Mouse (Mus musculus): ENCODE measurements around the gene Camta1. TPM values are rescaled to one million over a fixed set of nuclear protein-coding genes. Genes with fewer than 3 reads are reported as not detected.

The Camta1 gene
- total RNA-seq, 4 experiments from 2014 or later = 79.5 to 115 (median 98.3) TPM

DNA sequence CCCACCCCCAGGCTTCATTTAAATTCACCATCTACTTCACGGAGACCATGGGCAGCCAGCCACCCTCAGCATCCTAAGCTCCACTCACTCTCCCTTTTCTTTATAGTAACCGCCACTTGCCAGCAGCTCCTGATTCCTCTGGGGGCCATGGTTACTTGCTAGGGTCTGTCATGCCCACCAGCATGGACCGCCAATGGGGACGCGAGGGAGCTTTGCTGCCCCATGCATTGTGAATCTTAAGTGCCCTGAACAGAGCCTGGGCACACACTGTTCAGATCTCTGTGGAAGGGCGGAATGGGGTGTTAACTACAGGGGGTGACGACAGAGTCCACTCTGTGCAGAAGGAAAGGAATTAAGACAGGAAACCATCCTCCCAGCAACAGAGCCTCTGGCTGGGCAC is 465.1 kb downstream of the Camta1 start:
- DNase-seq (ENCODE audit: low spot score in 2 of 2) = no peak

DNA sequence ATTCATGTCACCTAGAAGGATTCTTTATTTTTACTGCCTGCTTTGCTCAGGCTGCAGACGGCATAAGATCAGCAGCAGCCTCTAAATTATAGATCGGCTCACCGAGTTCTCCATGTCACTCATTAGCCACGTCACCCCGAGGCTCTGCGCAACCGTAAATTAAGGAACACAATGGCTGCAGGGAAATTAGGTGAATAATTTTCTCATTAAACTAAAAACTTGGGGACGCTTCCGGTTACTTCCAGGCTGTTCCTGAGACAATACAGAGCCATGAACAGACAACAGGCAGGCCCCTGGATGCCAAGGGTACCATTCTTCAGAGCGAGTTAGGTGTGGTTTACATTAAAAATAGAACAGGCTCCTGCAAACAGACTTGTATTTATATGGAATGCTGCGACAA is 472.3 kb downstream of the Camta1 start:
- no peak for DNase-seq (ENCODE audit: low spot score in 2 of 2)

- DNase-seq (ENCODE audit: low spot score in 2 of 2) = no peak
These were observed 474.8 kb downstream of the Camta1 start for GRCm38 (mm10) chr4:151386701-151387451.

DNA sequence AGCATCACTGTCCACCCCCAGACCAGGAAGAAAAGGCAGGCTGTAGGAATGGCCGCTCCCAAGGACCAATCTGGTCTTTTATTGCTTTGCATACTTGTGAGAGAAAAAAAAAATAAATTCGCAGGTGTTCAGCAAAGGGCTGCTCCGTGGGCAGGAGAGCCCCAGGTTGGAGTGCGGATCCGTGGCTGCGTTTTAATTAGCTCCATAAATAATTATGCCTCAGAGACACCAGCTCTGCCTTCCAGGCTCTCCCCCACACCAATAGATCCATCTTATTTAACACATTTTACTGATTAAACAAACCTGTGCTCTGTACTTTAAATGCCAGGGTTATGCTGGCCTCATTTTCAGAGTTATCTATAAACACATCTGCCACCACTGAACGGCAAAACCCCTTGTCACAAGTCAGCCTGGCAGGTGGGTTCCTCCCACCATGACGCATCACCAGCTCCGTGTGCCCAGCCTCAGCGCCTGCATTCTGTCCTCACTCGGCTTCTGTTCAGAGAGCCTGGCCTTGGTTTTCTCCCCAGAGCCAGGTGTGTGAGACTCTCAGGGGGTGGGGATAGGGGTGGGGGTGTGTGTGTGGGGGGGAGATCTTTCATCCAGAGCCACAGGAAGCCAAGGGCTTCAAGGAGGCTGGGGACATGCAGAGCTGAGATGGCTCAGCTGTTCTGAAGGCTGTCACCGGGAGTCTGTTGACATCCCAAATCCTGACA is 475.5 kb downstream of the Camta1 start:
- no peak for DNase-seq (ENCODE audit: low spot score in 2 of 2)

DNA sequence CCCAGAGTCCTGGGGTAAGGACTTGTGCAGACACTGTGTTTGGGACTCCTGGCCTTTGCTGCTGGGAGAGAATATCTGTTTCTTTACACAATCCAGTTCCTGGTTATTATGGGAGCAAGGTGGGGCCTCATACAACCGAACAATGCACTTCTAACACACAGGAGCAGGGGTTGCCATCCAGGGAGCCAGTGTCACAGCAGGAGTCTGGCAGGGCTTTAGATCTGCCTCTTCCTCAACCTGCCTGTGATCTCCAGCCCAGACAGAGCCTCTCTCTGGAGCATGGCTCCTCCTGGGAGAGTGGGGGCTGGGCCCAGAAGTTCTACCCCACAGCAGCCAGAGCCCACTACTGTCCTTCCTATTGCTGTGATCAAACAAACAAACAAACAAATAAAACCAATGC is 483.9 kb downstream of the Camta1 start:
- DNase-seq (ENCODE audit: low spot score in 2 of 2) = no peak

GRCm38 (mm10) chr4:151376234-151376633 is 485.4 kb downstream of the Camta1 start:
- no peak for DNase-seq (ENCODE audit: low spot score in 2 of 2)

DNA sequence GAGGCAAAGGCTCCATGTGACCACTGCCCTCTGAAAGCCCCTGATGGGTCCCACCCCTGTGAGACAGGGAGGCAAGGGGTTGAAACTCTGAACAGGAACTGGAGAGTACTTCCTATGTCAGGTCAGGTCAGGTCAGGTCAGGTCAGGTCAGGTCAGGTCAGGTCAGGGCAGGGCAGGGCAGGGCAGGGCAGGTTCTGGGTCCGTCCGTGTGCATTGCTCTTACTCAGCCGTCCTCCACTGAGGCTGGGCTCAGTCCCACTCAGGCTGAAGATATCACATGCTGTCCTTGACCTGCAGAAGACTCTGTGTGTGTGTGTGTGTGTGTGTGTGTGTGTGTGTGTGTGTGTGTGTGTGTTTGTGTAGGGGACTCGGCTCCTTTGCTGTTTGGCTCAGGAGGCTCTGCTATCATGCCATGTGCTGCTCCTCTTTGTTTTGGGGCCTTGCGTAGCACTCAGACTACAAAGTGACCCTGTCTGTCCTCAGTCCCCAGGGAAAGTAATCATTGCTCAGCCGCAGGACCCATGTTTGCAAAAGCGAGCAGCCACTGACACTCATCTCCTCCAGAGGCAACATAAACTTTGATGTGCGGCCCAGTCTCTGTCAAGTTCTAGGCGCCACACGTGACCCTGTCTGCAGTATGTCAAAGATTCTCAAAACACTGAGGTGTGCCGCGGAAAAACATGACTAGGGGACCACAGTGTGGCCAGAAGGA is 488.7 kb downstream of the Camta1 start:
- no peak for DNase-seq (ENCODE audit: low spot score in 2 of 2)

GRCm38 (mm10) chr4:151366941-151367545 is 494.6 kb downstream of the Camta1 start:
- DNase-seq (ENCODE audit: low spot score in 2 of 2) = no peak

DNA sequence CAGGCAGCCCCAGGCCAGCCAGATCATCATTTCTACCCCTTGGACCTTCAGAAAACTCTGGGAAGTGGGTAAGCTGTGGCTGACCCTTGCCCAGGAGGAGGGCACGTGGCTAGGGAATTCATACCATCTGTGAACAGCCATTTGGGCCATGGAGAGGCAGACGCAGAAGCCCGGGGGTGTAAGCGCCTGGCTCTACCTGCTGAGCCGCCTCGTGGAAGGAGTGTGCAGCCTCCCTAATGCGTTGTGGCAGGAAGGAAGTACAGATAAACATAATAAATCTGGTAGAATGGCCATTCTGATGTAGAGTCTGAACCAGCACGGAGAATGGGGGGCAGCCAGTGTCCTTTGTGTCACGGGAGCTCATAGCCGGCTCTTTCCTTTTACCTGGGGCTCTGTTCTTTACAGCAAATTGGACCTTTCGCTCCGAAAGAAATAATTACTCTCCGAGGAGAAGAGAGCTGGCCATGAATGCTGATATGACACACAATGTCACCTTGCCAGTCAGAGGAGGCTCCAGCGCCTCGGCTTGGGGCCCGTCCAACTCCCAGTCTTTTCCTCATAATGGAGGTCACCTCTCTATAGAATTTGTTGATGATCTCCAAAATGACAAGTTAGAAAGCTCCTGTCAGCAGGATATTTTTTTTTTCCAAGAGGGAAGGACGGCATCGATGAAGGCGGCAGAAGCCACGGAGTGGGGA is 500.6 kb downstream of the Camta1 start:
- DNase-seq (ENCODE audit: low spot score in 2 of 2) = no peak

- no peak for DNase-seq (ENCODE audit: low spot score in 2 of 2)
These were observed 506.2 kb downstream of the Camta1 start for GRCm38 (mm10) chr4:151355505-151355904.

DNA sequence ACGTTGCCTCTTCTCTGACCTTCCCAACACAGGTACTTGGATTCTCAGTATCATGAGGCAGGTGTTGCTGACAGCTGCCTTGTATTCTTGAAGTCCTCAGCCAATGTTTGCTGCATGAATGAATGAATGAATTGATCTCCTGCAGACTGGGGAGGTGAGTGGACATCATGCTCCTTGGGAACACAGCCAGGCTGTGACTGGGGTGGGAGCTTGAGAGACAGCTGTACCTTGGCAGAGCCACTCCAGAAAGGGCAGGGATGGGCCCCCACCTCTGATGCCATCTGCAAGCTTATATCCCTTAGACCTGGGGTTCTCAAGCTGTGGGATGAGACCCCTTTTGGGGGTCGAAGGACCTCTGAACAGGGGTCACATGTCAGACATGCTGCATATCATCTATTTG is 508.9 kb downstream of the Camta1 start:
- no peak for DNase-seq (ENCODE audit: low spot score in 2 of 2)

DNA sequence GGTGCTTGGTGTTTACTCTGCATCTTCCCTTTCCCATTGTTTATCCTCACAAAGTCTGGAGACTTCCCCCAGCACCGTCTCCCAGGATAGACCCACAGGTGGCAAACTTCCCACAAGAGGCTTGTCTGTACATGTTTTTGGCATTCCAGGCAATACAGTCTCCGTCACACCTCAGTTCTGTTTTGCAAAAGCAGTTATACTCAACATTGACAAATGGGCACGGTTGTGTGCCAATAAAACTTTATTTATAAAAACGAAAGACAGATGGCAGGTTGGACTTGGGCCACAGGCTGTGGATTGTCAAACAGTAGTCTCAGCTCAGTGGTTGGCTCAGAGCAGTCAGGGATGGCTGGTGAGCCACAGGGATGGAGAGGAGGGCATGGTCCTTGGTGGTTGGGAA is 509.4 kb downstream of the Camta1 start:
- DNase-seq (ENCODE audit: low spot score in 2 of 2) = no peak

- DNase-seq (ENCODE audit: low spot score in 2 of 2) = no peak
These were observed 509.9 kb downstream of the Camta1 start for GRCm38 (mm10) chr4:151351757-151352156.

DNA sequence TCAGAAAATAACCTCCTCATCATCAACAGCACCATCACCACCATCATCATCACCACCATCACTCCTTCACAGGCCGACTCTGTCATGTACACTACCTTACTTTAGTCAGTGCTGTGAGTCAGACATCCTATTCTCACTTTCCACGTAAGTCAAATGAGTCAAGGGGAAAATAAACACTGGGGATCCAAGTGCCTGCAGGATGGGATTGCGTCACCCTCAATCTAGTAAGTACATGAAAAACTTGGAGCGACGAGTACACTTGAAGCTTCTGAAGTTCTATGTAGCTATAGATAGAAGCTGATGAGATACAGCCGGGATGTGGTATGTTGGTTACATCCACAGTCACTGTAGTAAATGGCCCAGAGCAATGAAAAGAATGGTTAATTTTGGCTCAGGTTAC is 514.1 kb downstream of the Camta1 start:
- DNase-seq (ENCODE audit: low spot score in 2 of 2) = no peak

DNA sequence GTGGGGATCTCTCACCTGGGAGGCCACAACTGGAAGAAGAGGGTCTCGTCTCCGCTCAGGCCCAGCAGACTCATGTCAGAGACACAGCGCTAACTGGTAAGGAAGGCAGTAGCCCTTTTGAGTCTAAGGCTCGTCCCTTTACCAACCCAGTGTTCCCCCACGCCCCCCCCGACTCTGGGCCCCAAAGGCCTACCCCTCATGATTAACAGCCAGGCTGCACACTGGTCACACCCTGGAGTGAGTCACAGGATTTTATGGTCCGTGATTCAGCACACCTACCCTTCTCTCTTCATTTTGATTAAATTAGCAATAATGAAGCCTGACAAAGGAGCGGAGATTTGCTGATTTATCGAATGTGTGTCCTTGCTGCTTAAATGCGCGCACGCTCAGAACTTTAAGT is 515.0 kb downstream of the Camta1 start:
- DNase-seq (ENCODE audit: low spot score in 2 of 2) = no peak

DNA sequence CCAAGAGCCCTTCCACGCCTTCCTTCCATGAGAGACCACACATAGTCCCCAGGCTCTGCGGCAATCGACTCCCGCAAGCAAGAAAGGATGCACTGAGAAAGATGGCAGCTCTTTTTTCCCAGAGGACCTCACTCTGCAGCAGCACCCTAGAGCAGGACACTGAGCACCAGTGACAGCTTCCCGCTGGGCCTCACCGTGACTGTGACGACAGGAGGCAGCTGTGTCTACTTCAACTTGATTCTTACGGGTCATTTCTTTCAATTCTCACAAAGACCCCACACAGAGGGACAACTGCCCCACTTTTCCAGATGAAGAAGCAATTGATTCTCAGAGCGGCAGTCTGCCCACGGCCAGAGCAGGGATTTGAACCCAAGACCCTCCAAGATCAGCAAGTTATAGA is 516.9 kb downstream of the Camta1 start:
- DNase-seq (ENCODE audit: low spot score in 2 of 2) = no peak

DNA sequence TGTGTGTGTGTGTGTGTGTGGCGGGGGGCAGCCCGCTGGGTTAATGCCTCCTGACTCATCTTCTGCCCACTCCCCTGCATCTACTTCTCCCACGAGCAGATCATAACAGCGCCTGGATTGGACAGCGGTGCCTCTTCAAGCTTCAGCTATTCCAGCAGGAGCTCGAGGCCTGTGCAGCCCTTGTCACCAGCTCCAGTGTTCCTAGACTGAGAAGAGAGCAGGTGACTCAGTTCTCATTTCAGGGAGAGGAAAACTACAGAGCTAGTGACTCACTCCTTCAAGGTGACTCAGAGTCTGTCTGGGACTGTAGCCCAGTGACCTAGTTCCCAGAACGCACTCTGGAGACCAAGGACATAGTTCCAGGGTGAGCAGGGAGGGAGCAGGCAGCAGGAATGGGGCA is 522.3 kb downstream of the Camta1 start:
- no peak for DNase-seq (ENCODE audit: low spot score in 2 of 2)

- no peak for DNase-seq (ENCODE audit: low spot score in 2 of 2)
These were observed 522.7 kb downstream of the Camta1 start for GRCm38 (mm10) chr4:151338931-151339330.

GRCm38 (mm10) chr4:151337543-151337942 is 524.1 kb downstream of the Camta1 start:
- no peak for DNase-seq (ENCODE audit: low spot score in 2 of 2)

GRCm38 (mm10) chr4:151336413-151336812 is 525.3 kb downstream of the Camta1 start:
- no peak for DNase-seq (ENCODE audit: low spot score in 2 of 2)
